Mouse (Mus musculus) liver, adult 2 months (tissue): ENCODE data around the gene Olfr704. TPM values are rescaled to one million over a fixed set of nuclear protein-coding genes. Genes with fewer than 3 reads are reported as not detected.
A peak's percentile ranks its signal among the peaks of the same experiment; 100 is the strongest.

Experiments
- DNase-seq: peaks from one replicate; pipeline ENCODE4 v3.0.0-alpha.2; 2011; ENCODE audit warnings: low read depth, low spot score; ENCODE audit errors: extremely low read depth
- H3K27ac ChIP-seq: fragments of 200-500 bp; replicated peaks from 2 replicates; pipeline ENCODE4 v1.5.1; 2012; ENCODE audit warnings: low read depth, mild to moderate bottlenecking, control low read depth, inconsistent platforms, low read length; ENCODE audit not compliant: insufficient read depth
- H3K27me3 ChIP-seq: fragments of 200-500 bp; 2 replicates; pipeline ENCODE4 v1.6.1; 2012; ENCODE audit warnings: mild to moderate bottlenecking, moderate library complexity, low read length, inconsistent platforms; ENCODE audit not compliant: control insufficient read depth, insufficient read depth
- H3K36me3 ChIP-seq: fragments of 200-500 bp; 2 replicates; pipeline ENCODE4 v1.6.1; 2012; ENCODE audit warnings: low read length, inconsistent platforms; ENCODE audit not compliant: control insufficient read depth, insufficient read depth
- H3K4me1 ChIP-seq: fragments of 200-500 bp; 2 replicates; pipeline ENCODE4 v1.6.1; 2011; ENCODE audit warnings: low read length; ENCODE audit not compliant: control insufficient read depth, insufficient read depth
- H3K4me3 ChIP-seq: fragments of 200-500 bp; 2 replicates; pipeline ENCODE4 v1.5.1; 2011; ENCODE audit warnings: low read depth, mild to moderate bottlenecking, control low read depth, low read length, moderate library complexity; ENCODE audit not compliant: insufficient read depth
- H3K79me2 ChIP-seq: fragments of 200-500 bp; 2 replicates; pipeline ENCODE4 v1.6.1; 2012; ENCODE audit warnings: inconsistent platforms, mild to moderate bottlenecking, low read length, moderate library complexity; ENCODE audit not compliant: control insufficient read depth, insufficient read depth
- H3K9ac ChIP-seq: fragments of 200-500 bp; 2 replicates; pipeline ENCODE4 v1.6.1; 2012; ENCODE audit warnings: low read depth, mild to moderate bottlenecking, control low read depth, inconsistent platforms, low read length
- CTCF ChIP-seq: fragments of 200-500 bp; IDR thresholded peaks from 2 replicates; pipeline ENCODE4 v1.5.1; 2011; ENCODE audit warnings: low read depth, low read length, control low read depth
- POLR2A ChIP-seq: fragments of 200-500 bp; IDR thresholded peaks from 2 replicates; pipeline ENCODE4 v1.6.1; 2011; ENCODE audit warnings: low read length, control low read depth; ENCODE audit not compliant: insufficient read depth; ENCODE audit errors: extremely low read depth
- WGBS: fragments of 180-500 bp; shearing (Covaris S2); methylation state at CpG from one replicate; pipeline ENCODE4 v1.1.7; 2018; 5-methylcytosine and 5-hydroxymethylcytosine counted together
- polyA plus RNA-seq: library from polyadenylated mRNA; depleted of rRNA; stranded (reverse); fragments of >200 nt; gene quantifications from 2 replicates; pipeline ENCODE4 v1.2.3, GENCODE M21; 2012; rRNA removed
- total RNA-seq: library from RNA; depleted of rRNA; stranded (reverse); fragments of >200 nt; gene quantifications from 2 replicates; pipeline ENCODE4 v1.2.3, GENCODE M21; 2014; rRNA removed

Olfr704 gene
- total RNA-seq (not detected in 2 replicates), polyA plus RNA-seq (not detected in 2 replicates)

DNA sequence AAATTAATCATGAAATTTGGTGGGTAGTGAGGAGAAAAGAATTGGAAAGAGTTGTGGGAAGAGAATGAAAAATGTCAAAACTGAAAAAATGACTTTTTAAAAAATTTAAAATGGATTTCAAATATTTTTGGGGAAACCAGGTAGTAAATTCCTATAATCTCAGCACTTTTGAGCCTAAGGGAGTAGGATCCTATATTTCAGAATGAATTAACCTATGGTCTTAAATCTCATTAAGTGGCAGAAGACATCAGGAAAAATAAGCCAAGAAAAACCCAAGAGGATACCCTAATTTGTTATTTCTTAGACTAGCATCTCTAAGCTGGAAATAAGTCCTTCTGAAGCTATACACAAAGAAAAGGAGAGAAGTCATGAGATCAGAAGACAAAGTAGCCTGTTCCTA, at the start of gene Olfr704:
TSS of gene Olfr704 (plus strand) at position 301 of the 400 bp plus-strand sequence.
- H3K27ac ChIP-seq = no peak within 1 kb of the TSS

GRCm38 (mm10) chr7:106813829-106814228, 49.2 kb upstream of the Olfr704 start, which contains the start of gene Olfr701:
TSS of gene Olfr701 (plus strand) at chr7:106814129.
- no peak for TF ChIP-seq CTCF
- no peak for TF ChIP-seq POLR2A
- H3K27me3 ChIP-seq = no peaks in the 10 kb centered on the region
- WGBS = 46% methylated on average over 2 of the region's 2 CpGs

More for the DNA sequence above, at the start of gene Olfr704:
- H3K9ac ChIP-seq = no peak within 1 kb of the TSS
- H3K27me3 ChIP-seq = no peaks in the 10 kb centered on the region
- no peak within 1 kb of the TSS for H3K4me3 ChIP-seq
- no peaks in the 10 kb centered on the region for H3K79me2 ChIP-seq
- TF ChIP-seq POLR2A (no peak), CTCF (no peak)
- no peak for DNase-seq
- no peaks in the 10 kb centered on the region for H3K36me3 ChIP-seq
- H3K4me1 ChIP-seq = no peaks in the 10 kb centered on the region

DNA sequence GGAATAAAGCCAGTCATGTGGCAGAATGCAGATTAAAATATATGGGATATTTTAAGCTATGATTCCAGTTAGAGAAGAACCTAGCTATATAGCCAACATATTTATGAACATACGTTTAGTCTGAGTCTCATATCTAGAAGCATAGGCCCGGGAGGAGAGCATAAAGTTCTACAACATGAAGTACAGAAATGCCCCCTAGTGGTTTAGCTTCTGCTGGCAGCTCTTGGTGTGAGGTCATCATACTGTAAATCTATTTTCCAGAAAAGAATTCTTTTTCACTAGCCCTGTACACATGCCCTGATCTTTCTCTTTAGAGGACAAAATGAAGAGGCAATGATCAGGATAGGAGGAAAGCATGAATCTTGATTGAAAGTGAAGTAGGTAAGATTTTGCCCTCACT, 47.2 kb upstream of the Olfr704 start:
- Histone ChIP-seq H3K36me3 (no peaks in the 10 kb centered on the region), H3K4me3 (no peak overlapping the region), H3K27me3 (no peaks in the 10 kb centered on the region), H3K79me2 (no peaks in the 10 kb centered on the region), H3K9ac (no peak overlapping the region), H3K4me1 (no peaks in the 10 kb centered on the region), H3K27ac (no peak overlapping the region)
- WGBS = 24% methylated on average over 2 of the region's 2 CpGs
- peak; percentile 41 for DNase-seq
- TF ChIP-seq CTCF = peak; percentile 45
- TF ChIP-seq POLR2A = no peak

More at GRCm38 (mm10) chr7:106813829-106814228, 49.2 kb upstream of the Olfr704 start, which contains the start of gene Olfr701:
- Histone ChIP-seq H3K36me3 (no peaks in the 10 kb centered on the region), H3K79me2 (no peaks in the 10 kb centered on the region), H3K4me3 (no peak within 1 kb of the TSS), H3K4me1 (no peaks in the 10 kb centered on the region), H3K9ac (no peak within 1 kb of the TSS), H3K27ac (no peak within 1 kb of the TSS)
- DNase-seq = no peak

DNA sequence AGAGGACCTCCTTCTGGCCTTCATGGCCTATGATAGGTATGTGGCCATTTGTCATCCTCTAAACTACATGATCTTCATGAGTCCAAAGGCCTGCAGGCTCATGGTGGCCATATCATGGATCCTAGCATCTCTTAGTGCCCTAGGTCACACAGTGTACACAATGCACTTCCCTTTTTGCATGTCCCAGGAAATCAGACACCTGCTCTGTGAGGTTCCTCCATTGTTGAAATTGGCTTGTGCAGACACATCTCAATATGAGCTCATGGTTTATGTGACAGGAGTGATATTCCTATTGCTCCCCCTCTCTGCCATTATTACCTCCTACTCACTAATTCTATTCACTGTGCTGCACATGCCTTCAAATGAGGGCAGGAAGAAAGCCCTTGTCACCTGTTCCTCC, 44.6 kb upstream of the Olfr704 start:
- Histone ChIP-seq H3K27me3 (no peaks in the 10 kb centered on the region), H3K9ac (no peak overlapping the region), H3K27ac (no peak overlapping the region), H3K79me2 (no peaks in the 10 kb centered on the region), H3K4me1 (no peaks in the 10 kb centered on the region), H3K4me3 (no peak overlapping the region), H3K36me3 (no peaks in the 10 kb centered on the region)
- no peak for DNase-seq
- TF ChIP-seq POLR2A (no peak), CTCF (no peak)

DNA sequence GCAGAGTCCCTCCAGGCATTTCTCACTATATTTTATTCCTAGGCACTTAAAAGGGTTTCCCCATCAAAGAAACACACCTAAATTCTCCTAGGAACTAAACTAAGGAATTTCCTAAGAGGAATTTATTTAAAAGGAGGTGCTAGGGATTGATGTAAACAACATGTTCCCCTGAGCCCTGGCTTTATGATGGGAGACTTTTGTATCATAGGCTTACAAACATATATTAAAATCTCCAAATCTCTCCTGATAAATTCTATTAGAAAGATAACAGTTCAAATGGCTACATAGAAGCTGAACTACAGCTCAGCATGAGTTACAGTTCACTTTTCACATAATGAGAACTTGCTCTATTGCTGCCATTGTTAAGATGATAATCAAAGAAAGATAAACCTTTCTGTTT, 29.2 kb upstream of the Olfr704 start, which contains the start of gene Olfr702:
TSS of gene Olfr702 (minus strand) at position 101 of the 400 bp plus-strand sequence.
- H3K79me2 ChIP-seq = no peaks in the 10 kb centered on the region
- no peaks in the 10 kb centered on the region for H3K27me3 ChIP-seq
- no peak within 1 kb of the TSS for H3K27ac ChIP-seq
- H3K4me1 ChIP-seq = no peaks in the 10 kb centered on the region
- TF ChIP-seq CTCF (no peak), POLR2A (no peak)
- no peak for DNase-seq
- H3K4me3 ChIP-seq = no peak within 1 kb of the TSS
- no peak within 1 kb of the TSS for H3K9ac ChIP-seq
- H3K36me3 ChIP-seq = no peaks in the 10 kb centered on the region

DNA sequence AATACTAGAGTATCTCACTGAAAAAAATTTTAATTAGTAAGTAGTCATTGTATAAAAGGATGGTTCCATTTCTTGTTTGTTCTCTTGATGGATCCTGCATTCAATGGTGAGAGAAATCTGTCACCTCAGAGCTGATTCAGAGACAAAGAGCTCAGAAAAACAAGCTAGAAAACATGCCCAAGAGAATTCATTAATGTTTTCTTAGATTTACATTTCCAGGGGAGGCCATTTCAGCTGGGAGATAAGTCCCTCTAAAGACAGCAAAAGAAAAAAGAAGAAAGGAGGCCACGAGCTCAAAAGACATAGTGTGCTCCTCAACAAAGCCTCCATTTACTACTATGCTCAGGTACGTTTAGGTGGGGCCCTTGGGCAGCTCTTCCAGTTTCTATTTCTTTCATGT, 19.9 kb upstream of the Olfr704 start, which contains the start of gene Olfr703:
TSS of gene Olfr703 (plus strand) at position 301 of the 400 bp plus-strand sequence.
- WGBS = 62% methylated on average over 2 of the region's 2 CpGs
- Histone ChIP-seq H3K4me3 (no peak within 1 kb of the TSS), H3K79me2 (no peaks in the 10 kb centered on the region), H3K36me3 (no peaks in the 10 kb centered on the region), H3K27ac (no peak within 1 kb of the TSS), H3K9ac (no peak within 1 kb of the TSS), H3K4me1 (no peaks in the 10 kb centered on the region), H3K27me3 (no peaks in the 10 kb centered on the region)
- DNase-seq = no peak
- no peak for TF ChIP-seq CTCF
- no peak for TF ChIP-seq POLR2A
